Mouse (Mus musculus) E14TG2a.4 (cell line): Measurements from ENCODE around the gene Camk1d.

Experiments used
- CTCF ChIP-seq: conservative IDR thresholded peaks from 2 replicates; pipeline ENCODE4 v1.5.1; 2014; ENCODE audit warnings: low read length
- NANOG ChIP-seq: IDR thresholded peaks from 2 replicates; pipeline ENCODE4 v1.6.1; 2014; ENCODE audit warnings: borderline replicate concordance, low read length, mixed read lengths
- POU5F1 ChIP-seq: IDR thresholded peaks from 2 replicates; pipeline ENCODE4 v1.6.1; 2014; ENCODE audit warnings: low read length, borderline replicate concordance

DNA sequence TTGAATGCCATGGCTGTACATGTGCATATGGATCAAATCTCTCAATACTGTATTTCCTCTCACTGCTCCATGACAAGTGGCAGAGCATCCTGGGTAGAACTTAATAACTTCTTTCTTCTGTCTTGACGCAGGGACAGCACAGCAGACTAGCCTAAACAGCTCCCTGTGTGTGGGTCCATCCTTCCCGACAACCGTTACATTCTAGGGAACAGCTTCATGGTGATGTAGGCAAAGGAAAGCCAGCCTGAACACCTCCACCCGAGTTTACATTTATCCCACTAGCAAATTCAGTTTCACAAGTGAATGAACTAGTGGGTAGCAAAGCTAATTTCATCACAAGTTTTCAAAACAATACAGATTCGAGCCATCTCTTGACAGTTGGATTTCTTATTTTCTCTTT lies 269.0 kb downstream of the Camk1d start:
- TF ChIP-seq CTCF (no peak), NANOG (no peak), POU5F1 (no peak)
